Mouse (Mus musculus): ENCODE data around the gene Riox2. TPM values are rescaled to one million over a fixed set of nuclear protein-coding genes. Genes with fewer than 3 reads are reported as not detected.

Gene Riox2
- polyA plus RNA-seq, 1 experiment from 2014 or later = 24.6 TPM

- H3K27me3 ChIP-seq = no peaks in the 10 kb centered on the region
- CTCF ChIA-PET = interaction anchor here (1.0 to 1.4 kb wide), 4 partner anchors 8 to 145 kb away, joined by 3 to 8 read pairs (median 3); no protein-coding TSS in a partner anchor
- TF ChIP-seq CTCF (IDR thresholded peaks at IDR 0.05) = no peak
- in situ Hi-C loops (cut with MboI; ENCODE audit: low pct_unique_long_range_greater_than_20kb) = no loop called here
- POLR2A ChIA-PET = no interaction called here
- no peak for ATAC-seq
- DNase-seq (ENCODE audit: low read depth, low spot score) = no peak
Observed at GRCm38 (mm10) chr16:59472546-59472945, 971 bp downstream of the Riox2 start.

- ATAC-seq (peak; percentile 59), DNase-seq (ENCODE audit: low read depth, low spot score) (no peak)
- in situ Hi-C loops (cut with MboI; ENCODE audit: low pct_unique_long_range_greater_than_20kb) = loop anchor here (5.0 kb wide), 1 partner anchor 143 kb away; no protein-coding TSS in a partner anchor
- POLR2A ChIA-PET = no interaction called here
- no peaks in the 10 kb centered on the region for H3K27me3 ChIP-seq
- TF ChIP-seq CTCF (IDR thresholded peaks at IDR 0.05) = peak; percentile 96
- CTCF ChIA-PET = interaction anchor here (0.6 to 2.0 kb wide), 7 partner anchors 11 to 152 kb away, joined by 3 to 16 read pairs (median 3); no protein-coding TSS in a partner anchor
Observed at GRCm38 (mm10) chr16:59474788-59475187, 3.2 kb downstream of the Riox2 start.

- ChIA-PET CTCF (interaction anchor here (0.9 to 1.3 kb wide), 6 partner anchors 9 to 139 kb away, joined by 3 to 5 read pairs (median 3); no protein-coding TSS in a partner anchor), POLR2A (interaction anchor here (1.4 kb wide), 1 partner anchor 9 kb away, joined by 3 read pairs; no protein-coding TSS in a partner anchor)
- DNase-seq (ENCODE audit: low read depth, low spot score) = no peak
- no peak for TF ChIP-seq CTCF (IDR thresholded peaks at IDR 0.05)
- ATAC-seq = no peak
- in situ Hi-C loops (cut with MboI; ENCODE audit: low pct_unique_long_range_greater_than_20kb) = loop anchor here (5.0 kb wide), 1 partner anchor 139 kb away; no protein-coding TSS in a partner anchor
- H3K27me3 ChIP-seq = no peaks in the 10 kb centered on the region
Observed at GRCm38 (mm10) chr16:59477955-59478354, 6.4 kb downstream of the Riox2 start.

- no peak for DNase-seq (ENCODE audit: low read depth, low spot score)
- CTCF ChIA-PET = interaction anchor here (1.0 to 1.8 kb wide), 4 partner anchors 9 to 125 kb away, joined by 3 to 5 read pairs (median 4); no protein-coding TSS in a partner anchor
- TF ChIP-seq CTCF (IDR thresholded peaks at IDR 0.05) = no peak
- POLR2A ChIA-PET = interaction anchor here (1.0 kb wide), 1 partner anchor 8 kb away, joined by 3 read pairs; no protein-coding TSS in a partner anchor
- no peaks in the 10 kb centered on the region for H3K27me3 ChIP-seq
- no peak for ATAC-seq
- in situ Hi-C loops (cut with MboI; ENCODE audit: low pct_unique_long_range_greater_than_20kb) = no loop called here
Observed at GRCm38 (mm10) chr16:59487239-59487638, 15.7 kb downstream of the Riox2 start.

- POLR2A ChIA-PET = no interaction called here
- ATAC-seq (no peak), DNase-seq (ENCODE audit: low read depth, low spot score) (no peak)
- no peaks in the 10 kb centered on the region for H3K27me3 ChIP-seq
- in situ Hi-C loops (cut with MboI; ENCODE audit: low pct_unique_long_range_greater_than_20kb) = no loop called here
- no peak for TF ChIP-seq CTCF (IDR thresholded peaks at IDR 0.05)
- CTCF ChIA-PET = interaction anchor here (1.5 to 1.8 kb wide), 2 partner anchors 11 to 14 kb away, joined by 4 to 5 read pairs; no protein-coding TSS in a partner anchor
Observed at GRCm38 (mm10) chr16:59487975-59488548, 16.5 kb downstream of the Riox2 start.

GRCm38 (mm10) chr16:59493199-59493598, 21.6 kb downstream of the Riox2 start:
- in situ Hi-C loops (cut with MboI; ENCODE audit: low pct_unique_long_range_greater_than_20kb) = no loop called here
- ChIA-PET CTCF (interaction anchor here (1.6 kb wide), 1 partner anchor 15 kb away, joined by 3 read pairs; no protein-coding TSS in a partner anchor), POLR2A (interaction anchor here (0.5 kb wide), 1 partner anchor 41 kb away, joined by 3 read pairs; no protein-coding TSS in a partner anchor)
- ATAC-seq (peak; percentile 67), DNase-seq (ENCODE audit: low read depth, low spot score) (no peak)
- no peak for TF ChIP-seq CTCF (IDR thresholded peaks at IDR 0.05)
- H3K27me3 ChIP-seq = no peaks in the 10 kb centered on the region

- CTCF ChIA-PET = interaction anchor here (0.8 to 1.3 kb wide), 2 partner anchors 17 to 103 kb away, joined by 3 read pairs; partner anchors contain the start of gene Crybg3
- in situ Hi-C loops (cut with MboI; ENCODE audit: low pct_unique_long_range_greater_than_20kb) = no loop called here
- ATAC-seq = peak; percentile 69
- no peak for TF ChIP-seq CTCF (IDR thresholded peaks at IDR 0.05)
- POLR2A ChIA-PET = no interaction called here
- no peak for DNase-seq (ENCODE audit: low read depth, low spot score)
- no peaks in the 10 kb centered on the region for H3K27me3 ChIP-seq
Observed at GRCm38 (mm10) chr16:59497947-59498346, 26.4 kb downstream of the Riox2 start.

- no peaks in the 10 kb centered on the region for H3K27me3 ChIP-seq
- CTCF ChIA-PET = interaction anchor here (1.0 kb wide), 2 partner anchors 12 to 118 kb away, joined by 3 to 4 read pairs; no protein-coding TSS in a partner anchor
- POLR2A ChIA-PET = no interaction called here
- DNase-seq (ENCODE audit: low read depth, low spot score) (no peak), ATAC-seq (no peak)
- TF ChIP-seq CTCF (IDR thresholded peaks at IDR 0.05) = no peak
- in situ Hi-C loops (cut with MboI; ENCODE audit: low pct_unique_long_range_greater_than_20kb) = no loop called here
Observed at GRCm38 (mm10) chr16:59499180-59499579, 27.6 kb downstream of the Riox2 start.

- DNase-seq (ENCODE audit: low read depth, low spot score) (no peak), ATAC-seq (peak; percentile 72)
- TF ChIP-seq CTCF (IDR thresholded peaks at IDR 0.05) = no peak
- H3K27me3 ChIP-seq = no peaks in the 10 kb centered on the region
- in situ Hi-C loops (cut with MboI; ENCODE audit: low pct_unique_long_range_greater_than_20kb) = no loop called here
- POLR2A ChIA-PET = no interaction called here
- CTCF ChIA-PET = no interaction called here
Observed at GRCm38 (mm10) chr16:59509830-59510229, 38.3 kb downstream of the Riox2 start.

GRCm38 (mm10) chr16:59515169-59515568, 43.6 kb downstream of the Riox2 start:
- ChIA-PET POLR2A (no interaction called here), CTCF (no interaction called here)
- ATAC-seq (no peak), DNase-seq (ENCODE audit: low read depth, low spot score) (no peak)
- no peak for TF ChIP-seq CTCF (IDR thresholded peaks at IDR 0.05)
- H3K27me3 ChIP-seq = no peaks in the 10 kb centered on the region
- in situ Hi-C loops (cut with MboI; ENCODE audit: low pct_unique_long_range_greater_than_20kb) = no loop called here

- in situ Hi-C loops (cut with MboI; ENCODE audit: low pct_unique_long_range_greater_than_20kb) = no loop called here
- ATAC-seq (no peak), DNase-seq (ENCODE audit: low read depth, low spot score) (no peak)
- no peak for TF ChIP-seq CTCF (IDR thresholded peaks at IDR 0.05)
- H3K27me3 ChIP-seq = no peaks in the 10 kb centered on the region
- POLR2A ChIA-PET = no interaction called here
- CTCF ChIA-PET = interaction anchor here (1.1 kb wide), 1 partner anchor 16 kb away, joined by 3 read pairs; no protein-coding TSS in a partner anchor
Observed at GRCm38 (mm10) chr16:59516965-59517364, 45.4 kb downstream of the Riox2 start.

All from Patski (cell line).